Mouse (Mus musculus): Measurements from ENCODE around the gene Shisa6. TPM values are rescaled to one million over a fixed set of nuclear protein-coding genes. Genes with fewer than 3 reads are reported as not detected.

Shisa6 gene
- total and polyA plus RNA-seq, 3 experiments: 0.11 TPM; not detected in 2

GRCm38 (mm10) chr11:66274707-66275081, 251.1 kb downstream of the Shisa6 start:
- no peaks in the 10 kb centered on the region for H3K4me1 ChIP-seq (ENCODE audit: insufficient read depth, low read depth, low read length)
- H3K36me3 ChIP-seq (replicated peaks): no peaks in the 10 kb centered on the region
- H3K4me3 ChIP-seq (ENCODE audit: low read depth, low read length): no peak overlapping the region
- TF ChIP-seq GATA1 (IDR thresholded peaks at IDR 0.05; ENCODE audit: borderline replicate concordance, low read length) (no peak), POLR2AphosphoS5 (IDR thresholded peaks at IDR 0.05; ENCODE audit: insufficient replicate concordance, low read depth, low read length) (no peak), TAL1 (conservative IDR thresholded peaks at IDR 0.05; ENCODE audit: low read depth, low read length) (no peak), CTCF (IDR thresholded peaks at IDR 0.05; ENCODE audit: low read depth, low read length) (no peak), GATA2 (IDR thresholded peaks at IDR 0.05; ENCODE audit: borderline replicate concordance, low read depth, low read length) (no peak)
- DNase-seq (ENCODE audit: low spot score) (no peak), ATAC-seq (ENCODE audit: extremely low read depth, insufficient number of reproducible peaks, low FRiP score, poor library complexity, severe bottlenecking) (no peak)
- H3K27me3 ChIP-seq (ENCODE audit: insufficient read depth, low read length): no peaks in the 10 kb centered on the region
- H3K9me3 ChIP-seq (replicated peaks): peaks cover 25% of the 10 kb centered on the region

- peaks cover 25% of the 10 kb centered on the region for H3K9me3 ChIP-seq (replicated peaks)
- DNase-seq (ENCODE audit: low spot score) (no peak), ATAC-seq (ENCODE audit: extremely low read depth, insufficient number of reproducible peaks, low FRiP score, poor library complexity, severe bottlenecking) (no peak)
- H3K36me3 ChIP-seq (replicated peaks): no peaks in the 10 kb centered on the region
- H3K27me3 ChIP-seq (ENCODE audit: insufficient read depth, low read length): no peaks in the 10 kb centered on the region
- TF ChIP-seq GATA1 (IDR thresholded peaks at IDR 0.05; ENCODE audit: borderline replicate concordance, low read length): no peak
- no peak for TF ChIP-seq POLR2AphosphoS5 (IDR thresholded peaks at IDR 0.05; ENCODE audit: insufficient replicate concordance, low read depth, low read length)
- TF ChIP-seq TAL1 (conservative IDR thresholded peaks at IDR 0.05; ENCODE audit: low read depth, low read length): no peak
- no peak for TF ChIP-seq CTCF (IDR thresholded peaks at IDR 0.05; ENCODE audit: low read depth, low read length)
- TF ChIP-seq GATA2 (IDR thresholded peaks at IDR 0.05; ENCODE audit: borderline replicate concordance, low read depth, low read length): no peak
- H3K4me1 ChIP-seq (ENCODE audit: insufficient read depth, low read depth, low read length): no peaks in the 10 kb centered on the region
- H3K4me3 ChIP-seq (ENCODE audit: low read depth, low read length): no peak overlapping the region
These were observed 251.7 kb downstream of the Shisa6 start for GRCm38 (mm10) chr11:66273904-66274706.

GRCm38 (mm10) chr11:66267029-66267428, 258.7 kb downstream of the Shisa6 start:
- ATAC-seq (ENCODE audit: extremely low read depth, insufficient number of reproducible peaks, low FRiP score, poor library complexity, severe bottlenecking): no peak
- no peak overlapping the region for H3K4me3 ChIP-seq (ENCODE audit: low read depth, low read length)
- DNase-seq (ENCODE audit: low spot score): no peak
- peaks cover 36% of the 10 kb centered on the region for H3K9me3 ChIP-seq (replicated peaks)
- TF ChIP-seq GATA2 (IDR thresholded peaks at IDR 0.05; ENCODE audit: borderline replicate concordance, low read depth, low read length) (no peak), TAL1 (conservative IDR thresholded peaks at IDR 0.05; ENCODE audit: low read depth, low read length) (no peak), POLR2AphosphoS5 (IDR thresholded peaks at IDR 0.05; ENCODE audit: insufficient replicate concordance, low read depth, low read length) (no peak)
- no peaks in the 10 kb centered on the region for H3K4me1 ChIP-seq (ENCODE audit: insufficient read depth, low read depth, low read length)
- H3K27me3 ChIP-seq (ENCODE audit: insufficient read depth, low read length): no peaks in the 10 kb centered on the region
- no peaks in the 10 kb centered on the region for H3K36me3 ChIP-seq (replicated peaks)

- Histone ChIP-seq H3K4me1 (ENCODE audit: insufficient read depth, low read depth, low read length) (no peaks in the 10 kb centered on the region), H3K27me3 (ENCODE audit: insufficient read depth, low read length) (no peaks in the 10 kb centered on the region), H3K36me3 (replicated peaks) (no peaks in the 10 kb centered on the region), H3K4me3 (ENCODE audit: low read depth, low read length) (no peak overlapping the region), H3K9me3 (replicated peaks) (peaks cover 30% of the 10 kb centered on the region)
- no peak for ATAC-seq (ENCODE audit: extremely low read depth, insufficient number of reproducible peaks, low FRiP score, poor library complexity, severe bottlenecking)
- TF ChIP-seq CTCF (IDR thresholded peaks at IDR 0.05; ENCODE audit: low read depth, low read length) (no peak), POLR2AphosphoS5 (IDR thresholded peaks at IDR 0.05; ENCODE audit: insufficient replicate concordance, low read depth, low read length) (no peak), GATA2 (IDR thresholded peaks at IDR 0.05; ENCODE audit: borderline replicate concordance, low read depth, low read length) (no peak), GATA1 (IDR thresholded peaks at IDR 0.05; ENCODE audit: borderline replicate concordance, low read length) (no peak)
- DNase-seq (ENCODE audit: low spot score): no peak
These were observed 260.3 kb downstream of the Shisa6 start for GRCm38 (mm10) chr11:66265336-66265990.

GRCm38 (mm10) chr11:66260205-66260604, 265.6 kb downstream of the Shisa6 start:
- DNase-seq (ENCODE audit: low spot score): no peak
- H3K27me3 ChIP-seq (ENCODE audit: insufficient read depth, low read length): no peaks in the 10 kb centered on the region
- no peak overlapping the region for H3K4me3 ChIP-seq (ENCODE audit: low read depth, low read length)
- no peak for ATAC-seq (ENCODE audit: extremely low read depth, insufficient number of reproducible peaks, low FRiP score, poor library complexity, severe bottlenecking)
- H3K4me1 ChIP-seq (ENCODE audit: insufficient read depth, low read depth, low read length): no peaks in the 10 kb centered on the region
- H3K36me3 ChIP-seq (replicated peaks): no peaks in the 10 kb centered on the region
- TF ChIP-seq GATA1 (IDR thresholded peaks at IDR 0.05; ENCODE audit: borderline replicate concordance, low read length): no peak
- peaks cover 36% of the 10 kb centered on the region for H3K9me3 ChIP-seq (replicated peaks)

GRCm38 (mm10) chr11:66258851-66259250, 266.9 kb downstream of the Shisa6 start:
- Histone ChIP-seq H3K4me1 (ENCODE audit: insufficient read depth, low read depth, low read length) (no peaks in the 10 kb centered on the region), H3K36me3 (replicated peaks) (no peaks in the 10 kb centered on the region), H3K4me3 (ENCODE audit: low read depth, low read length) (no peak overlapping the region), H3K9me3 (replicated peaks) (peaks cover 27% of the 10 kb centered on the region), H3K27me3 (ENCODE audit: insufficient read depth, low read length) (no peaks in the 10 kb centered on the region)
- no peak for TF ChIP-seq GATA1 (IDR thresholded peaks at IDR 0.05; ENCODE audit: borderline replicate concordance, low read length)
- TF ChIP-seq CTCF (IDR thresholded peaks at IDR 0.05; ENCODE audit: low read depth, low read length): no peak
- no peak for TF ChIP-seq GATA2 (IDR thresholded peaks at IDR 0.05; ENCODE audit: borderline replicate concordance, low read depth, low read length)
- TF ChIP-seq POLR2AphosphoS5 (IDR thresholded peaks at IDR 0.05; ENCODE audit: insufficient replicate concordance, low read depth, low read length): no peak
- no peak for TF ChIP-seq TAL1 (conservative IDR thresholded peaks at IDR 0.05; ENCODE audit: low read depth, low read length)
- DNase-seq (ENCODE audit: low spot score) (no peak), ATAC-seq (ENCODE audit: extremely low read depth, insufficient number of reproducible peaks, low FRiP score, poor library complexity, severe bottlenecking) (no peak)

Measured in G1E (cell line).